Mouse (Mus musculus): Measurements from ENCODE around the gene Dab1. TPM values are rescaled to one million over a fixed set of nuclear protein-coding genes. Genes with fewer than 3 reads are reported as not detected.

Dab1 gene
- polyA plus RNA-seq, 1 experiment from 2014 or later, result 22.8 TPM

- H3K27ac ChIP-seq, result no peak overlapping the region
- TF ChIP-seq CTCF (IDR thresholded peaks at IDR 0.05; ENCODE audit: low read depth), result no peak
- no peaks in the 10 kb centered on the region for H3K36me3 ChIP-seq (ENCODE audit: insufficient read depth, low read length)
- H3K27me3 ChIP-seq (ENCODE audit: insufficient read depth, low read length), result no peaks in the 10 kb centered on the region
- no peak overlapping the region for H3K4me2 ChIP-seq (ENCODE audit: low read length)
- H3K4me1 ChIP-seq (replicated peaks; ENCODE audit: insufficient read depth, low read length), result no peaks in the 10 kb centered on the region
- no peak overlapping the region for H3K4me3 ChIP-seq (replicated peaks; ENCODE audit: low read depth, low read length)
- no peak overlapping the region for H3K9ac ChIP-seq (ENCODE audit: low read depth, low read length)
- DNase-seq (ENCODE audit: low spot score), result no peak
- ATAC-seq (replicated peaks; ENCODE audit: low FRiP score, low read depth), result no peak
- H3K9me3 ChIP-seq (replicated peaks; ENCODE audit: low read length), result no peaks in the 10 kb centered on the region
These were observed 492.5 kb downstream of the Dab1 start for GRCm38 (mm10) chr4:104111614-104112013.

GRCm38 (mm10) chr4:104113209-104114005 lies 494.2 kb downstream of the Dab1 start:
- H3K4me3 ChIP-seq (replicated peaks; ENCODE audit: low read depth, low read length), result no peak overlapping the region
- H3K9me3 ChIP-seq (replicated peaks; ENCODE audit: low read length), result no peaks in the 10 kb centered on the region
- DNase-seq (ENCODE audit: low spot score) (no peak), ATAC-seq (replicated peaks; ENCODE audit: low FRiP score, low read depth) (no peak)
- TF ChIP-seq CTCF (IDR thresholded peaks at IDR 0.05; ENCODE audit: low read depth), result no peak
- 85% methylated on average over 13 of the region's 13 CpGs for WGBS
- no peak overlapping the region for H3K9ac ChIP-seq (ENCODE audit: low read depth, low read length)
- no peaks in the 10 kb centered on the region for H3K4me1 ChIP-seq (replicated peaks; ENCODE audit: insufficient read depth, low read length)
- H3K36me3 ChIP-seq (ENCODE audit: insufficient read depth, low read length), result no peaks in the 10 kb centered on the region
- no peak overlapping the region for H3K27ac ChIP-seq
- H3K4me2 ChIP-seq (ENCODE audit: low read length), result no peak overlapping the region
- no peaks in the 10 kb centered on the region for H3K27me3 ChIP-seq (ENCODE audit: insufficient read depth, low read length)

- Histone ChIP-seq H3K4me3 (replicated peaks; ENCODE audit: low read depth, low read length) (no peak overlapping the region), H3K4me1 (replicated peaks; ENCODE audit: insufficient read depth, low read length) (no peaks in the 10 kb centered on the region), H3K36me3 (ENCODE audit: insufficient read depth, low read length) (no peaks in the 10 kb centered on the region), H3K9ac (ENCODE audit: low read depth, low read length) (no peak overlapping the region), H3K9me3 (replicated peaks; ENCODE audit: low read length) (no peaks in the 10 kb centered on the region), H3K27me3 (ENCODE audit: insufficient read depth, low read length) (no peaks in the 10 kb centered on the region), H3K27ac (no peak overlapping the region), H3K4me2 (ENCODE audit: low read length) (no peak overlapping the region)
- DNase-seq (ENCODE audit: low spot score) (no peak), ATAC-seq (replicated peaks; ENCODE audit: low FRiP score, low read depth) (no peak)
- no peak for TF ChIP-seq CTCF (IDR thresholded peaks at IDR 0.05; ENCODE audit: low read depth)
- WGBS, result 82% methylated on average over 6 of the region's 6 CpGs
These were observed 494.8 kb downstream of the Dab1 start for GRCm38 (mm10) chr4:104114006-104114361.

- ATAC-seq (replicated peaks; ENCODE audit: low FRiP score, low read depth), result no peak
- Histone ChIP-seq H3K27ac (no peak overlapping the region), H3K4me1 (replicated peaks; ENCODE audit: insufficient read depth, low read length) (no peaks in the 10 kb centered on the region), H3K4me2 (ENCODE audit: low read length) (no peak overlapping the region), H3K9me3 (replicated peaks; ENCODE audit: low read length) (no peaks in the 10 kb centered on the region), H3K4me3 (replicated peaks; ENCODE audit: low read depth, low read length) (no peak overlapping the region), H3K36me3 (ENCODE audit: insufficient read depth, low read length) (no peaks in the 10 kb centered on the region), H3K9ac (ENCODE audit: low read depth, low read length) (no peak overlapping the region), H3K27me3 (ENCODE audit: insufficient read depth, low read length) (no peaks in the 10 kb centered on the region)
- DNase-seq (ENCODE audit: low spot score), result no peak
- 82% methylated on average over 4 of the region's 4 CpGs for WGBS
- TF ChIP-seq CTCF (IDR thresholded peaks at IDR 0.05; ENCODE audit: low read depth), result no peak
These were observed 500.9 kb downstream of the Dab1 start for GRCm38 (mm10) chr4:104120108-104120507.

- Histone ChIP-seq H3K9ac (ENCODE audit: low read depth, low read length) (no peak overlapping the region), H3K27me3 (ENCODE audit: insufficient read depth, low read length) (no peaks in the 10 kb centered on the region), H3K4me3 (replicated peaks; ENCODE audit: low read depth, low read length) (no peak overlapping the region), H3K36me3 (ENCODE audit: insufficient read depth, low read length) (no peaks in the 10 kb centered on the region), H3K4me2 (ENCODE audit: low read length) (no peak overlapping the region), H3K4me1 (replicated peaks; ENCODE audit: insufficient read depth, low read length) (no peaks in the 10 kb centered on the region), H3K27ac (no peak overlapping the region), H3K9me3 (replicated peaks; ENCODE audit: low read length) (no peaks in the 10 kb centered on the region)
- WGBS, result 65% methylated on average over 5 of the region's 5 CpGs
- ATAC-seq (replicated peaks; ENCODE audit: low FRiP score, low read depth) (no peak), DNase-seq (ENCODE audit: low spot score) (no peak)
- TF ChIP-seq CTCF (IDR thresholded peaks at IDR 0.05; ENCODE audit: low read depth), result no peak
These were observed 502.8 kb downstream of the Dab1 start for GRCm38 (mm10) chr4:104121959-104122358.

GRCm38 (mm10) chr4:104122364-104122763 lies 503.2 kb downstream of the Dab1 start:
- WGBS, result 63% methylated on average over 1 of the region's 1 CpGs
- Histone ChIP-seq H3K4me2 (ENCODE audit: low read length) (no peak overlapping the region), H3K4me3 (replicated peaks; ENCODE audit: low read depth, low read length) (no peak overlapping the region), H3K27ac (no peak overlapping the region), H3K4me1 (replicated peaks; ENCODE audit: insufficient read depth, low read length) (no peaks in the 10 kb centered on the region), H3K27me3 (ENCODE audit: insufficient read depth, low read length) (no peaks in the 10 kb centered on the region), H3K9me3 (replicated peaks; ENCODE audit: low read length) (no peaks in the 10 kb centered on the region), H3K36me3 (ENCODE audit: insufficient read depth, low read length) (no peaks in the 10 kb centered on the region), H3K9ac (ENCODE audit: low read depth, low read length) (no peak overlapping the region)
- TF ChIP-seq CTCF (IDR thresholded peaks at IDR 0.05; ENCODE audit: low read depth), result peak; percentile 26; the same call in 1 of the 2 replicates
- DNase-seq (ENCODE audit: low spot score) (peak; percentile 27), ATAC-seq (replicated peaks; ENCODE audit: low FRiP score, low read depth) (no peak)

- Histone ChIP-seq H3K9me3 (replicated peaks; ENCODE audit: low read length) (no peaks in the 10 kb centered on the region), H3K4me3 (replicated peaks; ENCODE audit: low read depth, low read length) (no peak overlapping the region), H3K27me3 (ENCODE audit: insufficient read depth, low read length) (no peaks in the 10 kb centered on the region), H3K9ac (ENCODE audit: low read depth, low read length) (no peak overlapping the region), H3K27ac (no peak overlapping the region), H3K4me1 (replicated peaks; ENCODE audit: insufficient read depth, low read length) (no peaks in the 10 kb centered on the region), H3K4me2 (ENCODE audit: low read length) (no peak overlapping the region), H3K36me3 (ENCODE audit: insufficient read depth, low read length) (no peaks in the 10 kb centered on the region)
- TF ChIP-seq CTCF (IDR thresholded peaks at IDR 0.05; ENCODE audit: low read depth), result no peak
- ATAC-seq (replicated peaks; ENCODE audit: low FRiP score, low read depth) (no peak), DNase-seq (ENCODE audit: low spot score) (no peak)
These were observed 534.5 kb downstream of the Dab1 start for GRCm38 (mm10) chr4:104153637-104154036.

Measured in kidney, postnatal 0 days (tissue).